Mouse (Mus musculus): ENCODE data around the gene Rab3b. TPM values are rescaled to one million over a fixed set of nuclear protein-coding genes. Genes with fewer than 3 reads are reported as not detected.

Rab3b gene
- polyA plus RNA-seq, 1 experiment from 2014 or later = 204 TPM

GRCm38 (mm10) chr4:108933163-108933562 lies 54.3 kb downstream of the Rab3b start:
- WGBS = 72% methylated on average over 1 of the region's 1 CpGs
- H3K27me3 ChIP-seq (ENCODE audit: control insufficient read depth, insufficient read depth, low read depth, low read length) = no peaks in the 10 kb centered on the region
- H3K4me3 ChIP-seq (ENCODE audit: low read depth, low read length) = no peak overlapping the region
- H3K9me3 ChIP-seq (replicated peaks; ENCODE audit: control insufficient read depth, low read length, poor library complexity, severe bottlenecking) = no peaks in the 10 kb centered on the region
- no peaks in the 10 kb centered on the region for H3K36me3 ChIP-seq (ENCODE audit: control insufficient read depth, insufficient read depth, low read length)
- H3K27ac ChIP-seq (ENCODE audit: low read length) = no peak overlapping the region
- no peaks in the 10 kb centered on the region for H3K4me1 ChIP-seq (ENCODE audit: control insufficient read depth, insufficient read depth, low read length)
- H3K9ac ChIP-seq (ENCODE audit: low read depth, low read length) = no peak overlapping the region
- no peak for ATAC-seq
- H3K4me2 ChIP-seq (ENCODE audit: low read length) = no peak overlapping the region

GRCm38 (mm10) chr4:108934856-108935255 lies 56.0 kb downstream of the Rab3b start:
- Histone ChIP-seq H3K36me3 (ENCODE audit: control insufficient read depth, insufficient read depth, low read length) (no peaks in the 10 kb centered on the region), H3K27ac (ENCODE audit: low read length) (no peak overlapping the region), H3K4me1 (ENCODE audit: control insufficient read depth, insufficient read depth, low read length) (peaks cover 2% of the 10 kb centered on the region; the same call in 1 of the 2 replicates), H3K4me2 (ENCODE audit: low read length) (no peak overlapping the region), H3K9me3 (replicated peaks; ENCODE audit: control insufficient read depth, low read length, poor library complexity, severe bottlenecking) (no peaks in the 10 kb centered on the region), H3K9ac (ENCODE audit: low read depth, low read length) (no peak overlapping the region), H3K27me3 (ENCODE audit: control insufficient read depth, insufficient read depth, low read depth, low read length) (no peaks in the 10 kb centered on the region), H3K4me3 (ENCODE audit: low read depth, low read length) (no peak overlapping the region)
- ATAC-seq = no peak
- WGBS = 98% methylated on average over 4 of the region's 4 CpGs

GRCm38 (mm10) chr4:108937848-108938771 lies 59.2 kb downstream of the Rab3b start:
- Histone ChIP-seq H3K9ac (ENCODE audit: low read depth, low read length) (no peak overlapping the region), H3K27ac (ENCODE audit: low read length) (no peak overlapping the region), H3K4me3 (ENCODE audit: low read depth, low read length) (no peak overlapping the region), H3K4me2 (ENCODE audit: low read length) (no peak overlapping the region), H3K9me3 (replicated peaks; ENCODE audit: control insufficient read depth, low read length, poor library complexity, severe bottlenecking) (no peaks in the 10 kb centered on the region), H3K4me1 (ENCODE audit: control insufficient read depth, insufficient read depth, low read length) (peaks cover 12% of the 10 kb centered on the region), H3K27me3 (ENCODE audit: control insufficient read depth, insufficient read depth, low read depth, low read length) (no peaks in the 10 kb centered on the region; the same call in 1 of the 2 replicates), H3K36me3 (ENCODE audit: control insufficient read depth, insufficient read depth, low read length) (no peaks in the 10 kb centered on the region)
- WGBS = 62% methylated on average over 12 of the region's 12 CpGs
- ATAC-seq = no peak; the same call in 1 of the 2 replicates

- no peak overlapping the region for H3K4me2 ChIP-seq (ENCODE audit: low read length)
- no peak overlapping the region for H3K4me3 ChIP-seq (ENCODE audit: low read depth, low read length)
- no peak overlapping the region for H3K27ac ChIP-seq (ENCODE audit: low read length)
- H3K9ac ChIP-seq (ENCODE audit: low read depth, low read length) = no peak overlapping the region
- no peaks in the 10 kb centered on the region for H3K36me3 ChIP-seq (ENCODE audit: control insufficient read depth, insufficient read depth, low read length)
- H3K4me1 ChIP-seq (ENCODE audit: control insufficient read depth, insufficient read depth, low read length) = peaks cover 12% of the 10 kb centered on the region
- H3K27me3 ChIP-seq (ENCODE audit: control insufficient read depth, insufficient read depth, low read depth, low read length) = no peaks in the 10 kb centered on the region; the same call in 1 of the 2 replicates
- peak; percentile 64; the same call in 1 of the 2 replicates for ATAC-seq
- WGBS = 40% methylated on average over 17 of the region's 17 CpGs
- H3K9me3 ChIP-seq (replicated peaks; ENCODE audit: control insufficient read depth, low read length, poor library complexity, severe bottlenecking) = no peaks in the 10 kb centered on the region
Observed at GRCm38 (mm10) chr4:108940681-108941473, 62.0 kb downstream of the Rab3b start.

GRCm38 (mm10) chr4:108942171-108942570 lies 63.3 kb downstream of the Rab3b start:
- Histone ChIP-seq H3K4me1 (ENCODE audit: control insufficient read depth, insufficient read depth, low read length) (peaks cover 12% of the 10 kb centered on the region), H3K4me3 (ENCODE audit: low read depth, low read length) (no peak overlapping the region), H3K27me3 (ENCODE audit: control insufficient read depth, insufficient read depth, low read depth, low read length) (no peaks in the 10 kb centered on the region; the same call in 1 of the 2 replicates), H3K36me3 (ENCODE audit: control insufficient read depth, insufficient read depth, low read length) (no peaks in the 10 kb centered on the region), H3K4me2 (ENCODE audit: low read length) (no peak overlapping the region), H3K9ac (ENCODE audit: low read depth, low read length) (no peak overlapping the region), H3K9me3 (replicated peaks; ENCODE audit: control insufficient read depth, low read length, poor library complexity, severe bottlenecking) (no peaks in the 10 kb centered on the region), H3K27ac (ENCODE audit: low read length) (no peak overlapping the region)
- ATAC-seq = no peak
- WGBS = 80% methylated on average over 4 of the region's 4 CpGs

GRCm38 (mm10) chr4:108942986-108943720 lies 64.3 kb downstream of the Rab3b start:
- H3K27me3 ChIP-seq (ENCODE audit: control insufficient read depth, insufficient read depth, low read depth, low read length) = no peaks in the 10 kb centered on the region; the same call in 1 of the 2 replicates
- ATAC-seq = no peak

GRCm38 (mm10) chr4:108949168-108949567 lies 70.3 kb downstream of the Rab3b start:
- Histone ChIP-seq H3K36me3 (ENCODE audit: control insufficient read depth, insufficient read depth, low read length) (no peaks in the 10 kb centered on the region), H3K9me3 (replicated peaks; ENCODE audit: control insufficient read depth, low read length, poor library complexity, severe bottlenecking) (no peaks in the 10 kb centered on the region), H3K27me3 (ENCODE audit: control insufficient read depth, insufficient read depth, low read depth, low read length) (no peaks in the 10 kb centered on the region; the same call in 1 of the 2 replicates), H3K4me2 (ENCODE audit: low read length) (no peak overlapping the region), H3K4me1 (ENCODE audit: control insufficient read depth, insufficient read depth, low read length) (no peaks in the 10 kb centered on the region), H3K9ac (ENCODE audit: low read depth, low read length) (no peak overlapping the region), H3K4me3 (ENCODE audit: low read depth, low read length) (no peak overlapping the region), H3K27ac (ENCODE audit: low read length) (no peak overlapping the region)
- no peak for ATAC-seq
- WGBS = 94% methylated on average over 7 of the region's 7 CpGs

More at GRCm38 (mm10) chr4:108942986-108943720, 64.3 kb downstream of the Rab3b start:
- Histone ChIP-seq H3K9me3 (replicated peaks; ENCODE audit: control insufficient read depth, low read length, poor library complexity, severe bottlenecking) (no peaks in the 10 kb centered on the region), H3K9ac (ENCODE audit: low read depth, low read length) (no peak overlapping the region), H3K4me1 (ENCODE audit: control insufficient read depth, insufficient read depth, low read length) (peaks cover 12% of the 10 kb centered on the region), H3K4me3 (ENCODE audit: low read depth, low read length) (no peak overlapping the region), H3K4me2 (ENCODE audit: low read length) (no peak overlapping the region), H3K36me3 (ENCODE audit: control insufficient read depth, insufficient read depth, low read length) (no peaks in the 10 kb centered on the region), H3K27ac (ENCODE audit: low read length) (no peak overlapping the region)
- 72% methylated on average over 11 of the region's 11 CpGs for WGBS

- Histone ChIP-seq H3K4me2 (ENCODE audit: low read length) (no peak overlapping the region), H3K4me1 (ENCODE audit: control insufficient read depth, insufficient read depth, low read length) (no peaks in the 10 kb centered on the region), H3K4me3 (ENCODE audit: low read depth, low read length) (no peak overlapping the region), H3K9me3 (replicated peaks; ENCODE audit: control insufficient read depth, low read length, poor library complexity, severe bottlenecking) (no peaks in the 10 kb centered on the region), H3K36me3 (ENCODE audit: control insufficient read depth, insufficient read depth, low read length) (no peaks in the 10 kb centered on the region), H3K27me3 (ENCODE audit: control insufficient read depth, insufficient read depth, low read depth, low read length) (no peaks in the 10 kb centered on the region; the same call in 1 of the 2 replicates), H3K27ac (ENCODE audit: low read length) (no peak overlapping the region), H3K9ac (ENCODE audit: low read depth, low read length) (no peak overlapping the region)
- WGBS = 89% methylated on average over 1 of the region's 1 CpGs
- no peak for ATAC-seq
Observed at GRCm38 (mm10) chr4:108950201-108950600, 71.3 kb downstream of the Rab3b start.

Data from midbrain, embryonic 16.5 days (tissue).